Mouse (Mus musculus): ENCODE measurements at regions not wholly inside any gene's neighbourhood (a gene's known extent, or its start where the extent isn't known, plus 50 kb on each side); places are given as distances from the start of the nearest gene placed in this dataset.

- no peak for TF ChIP-seq CTCF (IDR thresholded peaks at IDR 0.05; ENCODE audit: extremely low read depth, insufficient read length, insufficient replicate concordance, low read depth, low read length)
- TF ChIP-seq POLR2A (IDR thresholded peaks at IDR 0.05; ENCODE audit: low read depth, low read length): no peak
Observed at GRCm38 (mm10) chr5:28611885-28612284, 144.8 kb upstream of the Shh start.
